Mouse (Mus musculus) lung, postnatal 0 days (tissue): Measurements from ENCODE around the gene Eif2b1.

Experiments used
- CTCF ChIP-seq: IDR thresholded peaks from 2 replicates; pipeline ENCODE4 v1.5.1; 2016; ENCODE audit warnings: antibody characterized with exemption, mild to moderate bottlenecking
- EP300 ChIP-seq: IDR thresholded peaks from 2 replicates; pipeline ENCODE4 v1.6.1; 2016; ENCODE audit warnings: antibody characterized with exemption, mild to moderate bottlenecking, control low read depth

GRCm38 (mm10) chr5:124571068-124571467 is 7.9 kb downstream of the Eif2b1 start:
- TF ChIP-seq CTCF (no peak), EP300 (no peak)
